Mouse (Mus musculus) ovary, adult 2 months (tissue): ENCODE measurements around the gene Arfgap1. TPM values are rescaled to one million over a fixed set of nuclear protein-coding genes. Genes with fewer than 3 reads are reported as not detected.

Source experiments
- polyA plus RNA-seq: library from polyadenylated mRNA; depleted of rRNA; stranded (reverse); fragments of >200 nt; gene quantifications from 2 replicates; pipeline ENCODE4 v1.2.3, GENCODE M21; 2012; rRNA removed

The Arfgap1 gene
- 84.7 and 89.5 TPM in 2 replicates for polyA plus RNA-seq

DNA sequence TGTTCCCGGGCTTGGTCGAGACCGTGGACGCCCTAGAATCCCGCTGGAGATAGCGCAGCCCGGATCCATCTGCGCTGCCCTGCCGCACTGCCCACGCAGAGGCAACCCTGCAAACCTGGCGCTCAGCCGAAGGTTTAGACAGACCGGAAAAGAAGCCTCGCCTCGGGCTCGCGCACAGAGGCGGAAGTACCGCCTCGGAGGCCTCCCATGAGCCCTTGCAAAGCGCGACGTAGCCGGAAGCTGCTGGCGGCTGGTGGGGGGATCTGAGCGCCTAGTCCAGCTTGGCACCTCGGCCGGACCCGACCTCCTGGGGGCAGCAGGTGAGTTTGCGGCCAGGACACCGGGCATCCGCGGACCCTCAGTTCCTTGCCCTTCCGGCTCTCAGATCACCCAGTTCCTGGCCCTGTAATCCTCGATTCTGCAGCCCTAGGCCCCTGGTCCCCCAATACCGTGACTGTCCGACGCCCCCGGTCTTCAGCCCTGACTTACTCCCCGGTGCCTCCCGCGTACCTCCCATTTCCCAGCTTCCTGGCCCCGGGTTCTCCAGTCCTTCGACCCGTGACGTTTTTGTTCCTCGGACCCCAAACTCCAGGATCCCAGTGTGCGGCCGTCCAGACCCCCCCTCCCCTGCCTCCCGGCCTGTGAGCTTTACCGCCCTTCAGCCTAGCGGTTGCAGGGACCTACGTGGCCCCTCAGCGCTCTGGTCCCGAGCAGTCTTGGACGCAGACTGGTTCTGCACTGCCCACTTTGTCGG lies at the start of gene Arfgap1:
Arfgap1 (plus strand) TSS at position 216 of the 754 bp plus-strand sequence.

DNA sequence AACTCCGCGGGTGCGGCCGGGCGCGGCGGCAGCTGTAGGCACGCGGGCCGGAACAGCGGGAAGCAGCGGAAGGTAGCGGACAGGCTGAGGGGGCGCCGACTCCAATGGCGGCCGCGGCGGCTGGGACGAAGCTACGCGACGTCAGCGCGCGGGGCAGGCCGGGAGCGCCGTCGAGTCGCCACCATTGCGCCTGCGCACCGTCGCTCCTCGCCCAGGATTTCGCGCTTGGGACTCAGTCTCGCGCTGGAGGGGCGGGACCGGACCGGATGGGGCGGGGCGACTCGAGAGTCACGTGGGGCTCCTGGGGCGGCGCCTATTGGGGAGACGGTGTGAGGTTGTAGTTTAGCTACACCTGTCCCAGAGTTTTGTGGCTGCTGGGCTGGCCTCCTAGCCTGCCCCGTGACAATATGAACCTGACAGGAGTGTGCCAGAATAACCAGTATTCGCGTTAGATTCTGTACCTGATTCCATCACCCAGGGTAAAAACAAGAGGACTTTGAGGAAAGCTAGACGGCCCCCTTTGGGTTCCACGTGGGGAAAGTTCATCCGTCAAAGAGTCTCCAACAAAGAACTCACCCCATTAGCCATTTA lies 46.1 kb upstream of the Arfgap1 start, which contains the start of gene Ythdf1:
Ythdf1 (minus strand) TSS at position 140 of the 591 bp plus-strand sequence.

GRCm38 (mm10) chr2:180928723-180929122 lies 38.3 kb upstream of the Arfgap1 start, which contains the start of gene Birc7:
Gene Birc7 (plus strand): TSS chr2:180929023.

DNA sequence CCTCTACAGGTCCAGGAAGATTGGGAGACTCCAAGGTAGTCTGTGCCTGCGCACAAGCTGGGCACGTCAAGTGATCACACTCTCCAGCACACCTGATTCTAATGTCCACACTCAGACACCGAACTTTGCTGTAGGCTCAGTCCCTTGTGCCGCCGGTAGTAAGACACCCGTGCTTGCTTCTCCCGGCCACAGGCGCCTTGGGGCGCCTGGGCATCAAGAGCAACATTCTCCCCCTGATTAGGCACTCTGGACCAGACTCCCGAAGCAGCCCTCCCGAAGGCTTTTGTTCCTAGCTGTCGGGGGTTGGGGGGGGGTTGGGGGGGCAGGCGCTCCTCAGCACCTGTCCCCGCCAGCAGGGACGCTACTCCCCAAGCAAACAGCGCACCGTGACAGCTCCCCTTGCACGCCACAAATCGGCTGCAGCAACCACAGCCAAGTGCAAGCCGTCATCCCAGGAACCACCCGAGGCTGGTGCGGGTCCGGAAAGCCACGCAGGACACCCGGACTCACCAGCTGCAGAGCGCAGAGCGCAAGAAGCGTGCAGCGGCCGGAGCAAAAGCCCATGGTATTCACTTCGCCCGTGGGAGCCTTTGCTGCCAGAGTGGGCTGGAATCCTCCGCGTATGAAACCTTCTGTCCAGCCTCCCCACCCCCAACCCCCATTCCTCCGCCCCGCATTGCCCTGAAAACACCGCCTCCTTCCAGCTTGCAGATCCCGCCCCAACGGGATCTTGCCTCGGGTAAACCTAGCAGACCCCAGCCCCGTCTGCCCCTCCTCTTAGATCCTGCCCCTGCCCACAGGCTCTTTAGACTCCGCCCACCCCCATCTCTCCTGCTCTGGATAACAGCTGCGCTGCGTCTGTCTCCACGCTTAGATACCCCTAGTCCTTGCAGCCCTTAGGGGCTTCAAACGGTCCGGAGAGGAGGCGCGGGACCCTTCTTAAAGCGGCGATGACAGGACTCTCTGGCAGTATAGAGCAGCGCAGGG lies 12.7 kb upstream of the Arfgap1 start, which contains the start of gene Nkain4:
Nkain4 (minus strand) TSS at position 639 of the 987 bp plus-strand sequence.

DNA sequence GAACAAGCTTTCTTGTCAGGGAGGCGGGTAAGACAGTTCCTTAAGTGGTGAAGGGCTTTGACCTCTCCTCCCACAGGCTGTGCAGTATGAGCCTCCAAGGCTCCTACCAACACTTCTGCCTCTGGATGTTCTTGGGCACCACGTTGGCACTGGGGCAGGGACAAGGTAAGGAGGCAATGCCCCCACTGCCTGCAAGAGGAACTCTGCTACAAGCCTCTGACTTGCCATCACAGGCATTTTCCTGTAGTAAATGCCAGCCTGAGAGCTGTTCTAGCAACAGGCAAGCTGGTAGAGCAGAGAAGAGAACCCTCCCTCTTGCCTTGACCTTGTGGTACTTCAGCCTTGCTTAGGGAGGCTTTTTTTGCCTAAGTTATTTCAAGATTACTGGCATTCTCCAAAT lies 19.4 kb downstream of the Arfgap1 start, which contains the start of gene Col20a1:
Col20a1 (plus strand) TSS at position 87 of the 400 bp plus-strand sequence.

Other genes starting within 250 kb of the Arfgap1 start
- gene Slc17a9, start 242.0 kb upstream of the Arfgap1 start, polyA plus RNA-seq = 10.0 and 10.6 TPM in 2 replicates
- gene Bhlhe23, start 190.3 kb upstream of the Arfgap1 start, polyA plus RNA-seq = not detected in 2 replicates
- gene Ythdf1, start 46.3 kb upstream of the Arfgap1 start, polyA plus RNA-seq = 24.1 and 40.5 TPM in 2 replicates
- not detected in 2 replicates for gene Birc7, start 38.2 kb upstream of the Arfgap1 start, polyA plus RNA-seq
- gene Nkain4, start 12.5 kb upstream of the Arfgap1 start, polyA plus RNA-seq = 22.7 and 25.8 TPM in 2 replicates
- gene Col20a1, start 19.3 kb downstream of the Arfgap1 start, polyA plus RNA-seq = 6.5 and 8.9 TPM in 2 replicates
- 3.5 and 4.2 TPM in 2 replicates for gene Chrna4, start 76.3 kb downstream of the Arfgap1 start, polyA plus RNA-seq
- gene Kcnq2, start 168.1 kb downstream of the Arfgap1 start, polyA plus RNA-seq = 0.19 TPM in 1 of 2 replicates, not detected in the other
- 0.16 and 0.44 TPM in 2 replicates for gene Eef1a2, start 189.8 kb downstream of the Arfgap1 start, polyA plus RNA-seq
- gene Ppdpf, start 220.0 kb downstream of the Arfgap1 start, polyA plus RNA-seq = 126 and 156 TPM in 2 replicates
- gene Ptk6, start 235.6 kb downstream of the Arfgap1 start, polyA plus RNA-seq = 0.07 and 0.08 TPM in 2 replicates
- gene Srms, start 246.0 kb downstream of the Arfgap1 start, polyA plus RNA-seq = 0.56 and 1.00 TPM in 2 replicates